Mouse (Mus musculus) embryonic facial prominence, embryonic 14.5 days (tissue): ENCODE results near the gene Prdm1. TPM values are rescaled to one million over a fixed set of nuclear protein-coding genes. Genes with fewer than 3 reads are reported as not detected.
A peak's percentile ranks its signal among the peaks of the same experiment; 100 is the strongest.

Experiments
- ATAC-seq: fragments of 200-750 bp; cut with Nextera tagmentation; 2 replicates; pipeline ENCODE4 v1.8.0; 2017; ENCODE audit warnings: low read depth, moderate number of reproducible peaks, moderate TSS enrichment
- DNase-seq: peaks from one replicate; pipeline ENCODE4 v3.0.0-alpha.2; 2015; ENCODE audit warnings: low spot score
- H3K27ac ChIP-seq: fragments of 300-500 bp; sonication (generic); replicated peaks from 2 replicates; pipeline ENCODE4 v1.5.1; 2014; ENCODE audit warnings: low read depth, mild to moderate bottlenecking, low read length, moderate library complexity
- H3K27me3 ChIP-seq: fragments of 300-500 bp; sonication (generic); replicated peaks from 2 replicates; pipeline ENCODE4 v1.6.1; 2014; ENCODE audit warnings: low read length; ENCODE audit not compliant: control insufficient read depth, insufficient read depth
- H3K36me3 ChIP-seq: fragments of 300-500 bp; sonication (generic); 2 replicates; pipeline ENCODE4 v1.6.1; 2014; ENCODE audit warnings: low read length, mixed read lengths; ENCODE audit not compliant: control insufficient read depth, insufficient read depth
- H3K4me1 ChIP-seq: fragments of 300-500 bp; sonication (generic); 2 replicates; pipeline ENCODE4 v1.6.1; 2014; ENCODE audit warnings: antibody characterized with exemption, low read length; ENCODE audit not compliant: control insufficient read depth, insufficient read depth
- H3K4me2 ChIP-seq: fragments of 300-500 bp; sonication (generic); 2 replicates; pipeline ENCODE4 v1.6.1; 2014; ENCODE audit warnings: low read depth, mild to moderate bottlenecking, low read length, moderate library complexity, mixed read lengths
- H3K4me3 ChIP-seq: fragments of 300-500 bp; sonication (generic); 2 replicates; pipeline ENCODE4 v1.5.1; 2014; ENCODE audit warnings: low read depth, mild to moderate bottlenecking, low read length
- H3K9ac ChIP-seq: fragments of 300-500 bp; sonication (generic); 2 replicates; pipeline ENCODE4 v1.6.1; 2014; ENCODE audit warnings: low read depth, mild to moderate bottlenecking, low read length, moderate library complexity, mixed read lengths
- H3K9me3 ChIP-seq: fragments of 300-500 bp; sonication (generic); 2 replicates; pipeline ENCODE4 v1.6.1; 2016; ENCODE audit warnings: low read length; ENCODE audit not compliant: control insufficient read depth
- WGBS: fragments of 180-500 bp; shearing (Covaris S2); extraction: QIAGEN DNeasy Blood & Tissue Kit; methylation state at CpG from one replicate; pipeline ENCODE4 v1.1.7; 2014; 5-methylcytosine and 5-hydroxymethylcytosine counted together
- polyA plus RNA-seq: library from polyadenylated mRNA; unstranded; fragments of >200 nt; fragmentation: Nextera tagmentation; extraction: Ambion mirVana; gene quantifications from 2 replicates; pipeline ENCODE4 v1.2.1, GENCODE M21; 2014

The Prdm1 gene
- polyA plus RNA-seq, 1 experiment from 2014 or later = 3.1 TPM

- H3K4me1 ChIP-seq = 0 out of 2 replicates have a peak, but pooled peaks cover 4% of the 10 kb centered on the region
- no peak overlapping the region for H3K4me3 ChIP-seq
- no peak overlapping the region for H3K27ac ChIP-seq
- H3K4me2 ChIP-seq = no peak overlapping the region
- H3K27me3 ChIP-seq = no peaks in the 10 kb centered on the region
- ATAC-seq (no peak), DNase-seq (no peak)
- H3K9ac ChIP-seq = no peak overlapping the region
- H3K9me3 ChIP-seq = no peaks in the 10 kb centered on the region
- WGBS = 85% methylated on average over 5 of the region's 5 CpGs
- no peaks in the 10 kb centered on the region for H3K36me3 ChIP-seq
Observed at GRCm38 (mm10) chr10:44484077-44484476, 44.2 kb downstream of the Prdm1 start.

GRCm38 (mm10) chr10:44483116-44483515 is 45.2 kb downstream of the Prdm1 start:
- Histone ChIP-seq H3K9me3 (no peaks in the 10 kb centered on the region), H3K4me3 (no peak overlapping the region), H3K36me3 (no peaks in the 10 kb centered on the region), H3K4me2 (no peak overlapping the region), H3K4me1 (0 out of 2 replicates have a peak, but pooled peaks cover 4% of the 10 kb centered on the region), H3K27me3 (peaks cover 4% of the 10 kb centered on the region), H3K9ac (no peak overlapping the region), H3K27ac (no peak overlapping the region)
- ATAC-seq (no peak), DNase-seq (no peak)
- 68% methylated on average over 6 of the region's 6 CpGs for WGBS

- WGBS = 92% methylated on average over 5 of the region's 5 CpGs
- 0 out of 2 replicates have a peak, but pooled peaks cover 4% of the 10 kb centered on the region for H3K4me1 ChIP-seq
Observed at GRCm38 (mm10) chr10:44481379-44481778, 46.9 kb downstream of the Prdm1 start.

DNA sequence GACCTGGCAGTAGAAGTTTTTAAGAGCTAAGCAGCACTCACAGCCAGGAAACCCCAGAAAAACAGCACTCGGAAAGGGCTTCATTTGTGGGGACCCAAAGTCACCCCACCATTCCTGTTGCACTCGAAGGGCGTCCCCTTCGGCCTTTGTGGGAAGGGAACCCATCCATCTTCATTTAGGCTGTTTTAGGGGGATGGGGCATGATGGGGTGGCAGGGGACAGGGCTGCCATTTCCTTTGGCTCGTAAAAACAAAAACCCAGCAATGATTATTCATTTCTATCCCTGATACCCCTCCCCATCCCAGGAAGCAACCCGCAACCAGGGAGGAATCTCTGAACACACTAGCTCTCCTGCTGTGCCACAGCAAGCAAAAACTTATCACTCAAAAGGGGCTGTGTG is 49.0 kb downstream of the Prdm1 start:
- Histone ChIP-seq H3K4me2 (no peak overlapping the region), H3K27me3 (peaks cover 6% of the 10 kb centered on the region), H3K36me3 (no peaks in the 10 kb centered on the region), H3K27ac (no peak overlapping the region), H3K9ac (no peak overlapping the region), H3K9me3 (no peaks in the 10 kb centered on the region), H3K4me1 (0 out of 2 replicates have a peak, but pooled peaks cover 4% of the 10 kb centered on the region), H3K4me3 (no peak overlapping the region)
- DNase-seq (no peak), ATAC-seq (no peak)
- 53% methylated on average over 6 of the region's 6 CpGs for WGBS

More at GRCm38 (mm10) chr10:44481379-44481778, 46.9 kb downstream of the Prdm1 start:
- H3K4me2 ChIP-seq = no peak overlapping the region
- H3K27me3 ChIP-seq = peaks cover 6% of the 10 kb centered on the region
- H3K4me3 ChIP-seq = no peak overlapping the region
- no peaks in the 10 kb centered on the region for H3K36me3 ChIP-seq
- no peak for ATAC-seq
- no peaks in the 10 kb centered on the region for H3K9me3 ChIP-seq
- no peak overlapping the region for H3K9ac ChIP-seq
- DNase-seq = peak; percentile 20
- no peak overlapping the region for H3K27ac ChIP-seq

DNA sequence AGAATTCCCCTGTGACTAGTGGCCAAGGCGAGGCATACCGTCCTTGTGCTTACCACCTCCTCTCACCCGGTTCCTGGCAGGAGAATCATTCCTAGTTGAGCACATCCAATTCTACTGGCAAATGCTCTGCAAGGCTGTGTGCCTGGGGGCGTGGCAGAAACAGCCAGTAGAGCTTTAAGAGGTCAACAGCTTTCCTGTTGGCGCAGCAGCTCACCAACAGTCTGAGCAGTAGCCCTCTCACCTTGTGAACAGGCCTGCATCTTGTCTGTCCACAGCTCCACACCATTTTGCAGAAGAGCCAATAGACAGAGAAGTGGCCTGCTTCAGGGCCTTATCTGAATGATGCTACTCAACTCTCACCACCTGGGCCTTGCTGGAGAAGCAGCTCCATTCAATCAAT is 50.2 kb downstream of the Prdm1 start:
- no peak overlapping the region for H3K27ac ChIP-seq
- H3K27me3 ChIP-seq = peaks cover 6% of the 10 kb centered on the region
- no peaks in the 10 kb centered on the region for H3K36me3 ChIP-seq
- 60% methylated on average over 5 of the region's 5 CpGs for WGBS
- ATAC-seq = no peak
- H3K4me2 ChIP-seq = no peak overlapping the region
- no peaks in the 10 kb centered on the region for H3K9me3 ChIP-seq
- DNase-seq = no peak
- no peak overlapping the region for H3K4me3 ChIP-seq
- no peak overlapping the region for H3K9ac ChIP-seq
- no peaks in the 10 kb centered on the region for H3K4me1 ChIP-seq

- Histone ChIP-seq H3K27ac (no peak overlapping the region), H3K4me2 (no peak overlapping the region), H3K9ac (no peak overlapping the region), H3K27me3 (peaks cover 6% of the 10 kb centered on the region), H3K9me3 (no peaks in the 10 kb centered on the region), H3K4me3 (no peak overlapping the region), H3K36me3 (no peaks in the 10 kb centered on the region), H3K4me1 (no peaks in the 10 kb centered on the region)
- DNase-seq = peak; percentile 3
- no peak for ATAC-seq
- WGBS = 72% methylated on average over 8 of the region's 8 CpGs
Observed at GRCm38 (mm10) chr10:44477240-44477639, 51.1 kb downstream of the Prdm1 start.

DNA sequence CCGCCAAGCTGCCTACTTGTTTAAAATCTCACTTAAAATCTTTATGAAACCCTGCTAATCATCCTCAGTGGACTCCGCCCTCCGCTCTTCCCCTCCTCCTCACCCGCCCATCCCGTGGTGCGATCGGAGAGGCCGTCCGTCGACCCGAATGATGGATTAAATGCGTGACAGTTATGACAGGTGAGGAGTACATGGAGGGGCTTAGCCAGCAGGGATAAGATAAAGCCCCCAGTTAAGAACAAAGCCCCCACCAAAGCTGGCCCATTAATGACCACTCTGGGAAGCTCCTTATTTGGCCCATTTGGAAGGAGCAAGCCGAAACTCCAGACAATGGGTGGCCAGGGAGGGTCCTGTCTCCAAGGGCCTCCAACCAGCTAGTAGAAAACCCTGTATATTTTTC is 51.8 kb downstream of the Prdm1 start:
- H3K27ac ChIP-seq = no peak overlapping the region
- DNase-seq (peak; percentile 3), ATAC-seq (no peak)
- no peaks in the 10 kb centered on the region for H3K4me1 ChIP-seq
- H3K4me3 ChIP-seq = no peak overlapping the region
- H3K36me3 ChIP-seq = no peaks in the 10 kb centered on the region
- H3K9ac ChIP-seq = no peak overlapping the region
- peaks cover 6% of the 10 kb centered on the region for H3K27me3 ChIP-seq
- WGBS = 73% methylated on average over 13 of the region's 13 CpGs
- H3K9me3 ChIP-seq = no peaks in the 10 kb centered on the region
- H3K4me2 ChIP-seq = no peak overlapping the region

- Histone ChIP-seq H3K4me2 (no peak overlapping the region), H3K27ac (no peak overlapping the region), H3K9ac (no peak overlapping the region), H3K4me3 (no peak overlapping the region), H3K9me3 (no peaks in the 10 kb centered on the region), H3K36me3 (no peaks in the 10 kb centered on the region), H3K4me1 (no peaks in the 10 kb centered on the region), H3K27me3 (peaks cover 7% of the 10 kb centered on the region)
- ATAC-seq (no peak), DNase-seq (no peak)
- WGBS = 96% methylated on average over 3 of the region's 3 CpGs
Observed at GRCm38 (mm10) chr10:44475376-44475775, 52.9 kb downstream of the Prdm1 start.

DNA sequence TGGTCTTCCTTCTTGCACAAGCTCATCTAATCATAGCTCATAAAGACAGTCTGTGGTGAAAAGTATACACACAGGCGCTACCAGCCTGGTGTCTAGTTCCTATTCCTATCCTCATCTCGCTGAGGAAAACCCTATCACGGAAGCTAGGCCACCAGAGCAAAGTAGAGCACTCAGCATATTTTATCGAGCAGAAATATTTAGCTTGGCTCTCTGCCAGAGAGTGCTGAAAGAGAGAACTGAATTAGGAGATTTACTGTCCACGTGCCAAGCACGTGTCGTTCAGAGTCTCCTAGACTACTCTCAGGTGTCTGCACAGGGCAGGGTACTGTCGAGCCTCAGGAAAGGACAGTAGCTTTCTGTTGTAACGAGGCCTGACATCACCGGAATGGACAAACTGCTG is 54.0 kb downstream of the Prdm1 start:
- H3K27ac ChIP-seq = no peak overlapping the region
- H3K4me1 ChIP-seq = no peaks in the 10 kb centered on the region
- peak; percentile 87 for ATAC-seq
- H3K36me3 ChIP-seq = no peaks in the 10 kb centered on the region
- H3K9me3 ChIP-seq = no peaks in the 10 kb centered on the region
- peak; percentile 94 for DNase-seq
- no peak overlapping the region for H3K9ac ChIP-seq
- no peak overlapping the region for H3K4me2 ChIP-seq
- no peak overlapping the region for H3K4me3 ChIP-seq
- WGBS = 27% methylated on average over 10 of the region's 10 CpGs
- peaks cover 10% of the 10 kb centered on the region for H3K27me3 ChIP-seq
